Mouse (Mus musculus) MEL (cell line): Measurements from ENCODE around the gene Cabp4.

Experiments
- CHD1 ChIP-seq: IDR thresholded peaks from 2 replicates; pipeline ENCODE4 v1.6.1; 2012; ENCODE audit warnings: low read depth, mild to moderate bottlenecking, inconsistent platforms, low read length, improper control_type of control experiment
- CTCF ChIP-seq, 3 experiments: IDR thresholded peaks in 2 of 3; conservative IDR thresholded peaks in 1 of 3; 2 replicates each; pipeline ENCODE4 v1.5.1; 2011 to 2012; ENCODE audit warnings: low read length in 3 of 3, low read depth in 2 of 3, mild to moderate bottlenecking in 2 of 3, improper control_type of control experiment in 1 of 3, inconsistent platforms in 1 of 3, mixed read lengths in 1 of 3, moderate library complexity in 1 of 3; ENCODE audit not compliant: control insufficient read depth in 1 of 3, insufficient read depth in 1 of 3, poor library complexity in 1 of 3, severe bottlenecking in 1 of 3
- GABPA ChIP-seq: IDR thresholded peaks from 2 replicates; pipeline ENCODE4 v1.6.1; 2012; ENCODE audit warnings: low read depth, mild to moderate bottlenecking, inconsistent platforms, low read length, improper control_type of control experiment, moderate library complexity
- GATA1 ChIP-seq: IDR thresholded peaks from 2 replicates; pipeline ENCODE4 v1.6.1; 2011; ENCODE audit warnings: low read depth, low read length, improper control_type of control experiment
- HCFC1 ChIP-seq: IDR thresholded peaks from 2 replicates; pipeline ENCODE4 v1.6.1; 2012; ENCODE audit warnings: low read depth, mild to moderate bottlenecking, inconsistent platforms, low read length, improper control_type of control experiment, moderate library complexity
- MAX ChIP-seq: IDR thresholded peaks from 2 replicates; pipeline ENCODE4 v1.6.1; 2011; ENCODE audit warnings: low read length, improper control_type of control experiment
- NELFE ChIP-seq: IDR thresholded peaks from 2 replicates; pipeline ENCODE4 v1.6.1; 2011; ENCODE audit warnings: low read depth, low read length, improper control_type of control experiment
- POLR2A ChIP-seq, 2 experiments: IDR thresholded peaks; 2 replicates each; pipeline ENCODE4 v1.6.1; 2011 to 2012; ENCODE audit warnings: low read length in 2 of 2, mild to moderate bottlenecking in 2 of 2, control low read depth in 1 of 2, improper control_type of control experiment in 1 of 2, low read depth in 1 of 2, moderate library complexity in 1 of 2; ENCODE audit not compliant: control insufficient read depth in 1 of 2, insufficient read depth in 1 of 2, poor library complexity in 1 of 2
- POLR2AphosphoS2 ChIP-seq: IDR thresholded peaks from 2 replicates; pipeline ENCODE4 v1.6.1; 2011; ENCODE audit warnings: low read length, improper control_type of control experiment
- POLR2AphosphoS5 ChIP-seq: IDR thresholded peaks from 2 replicates; pipeline ENCODE4 v1.6.1; 2012; ENCODE audit warnings: low read depth, borderline replicate concordance, mild to moderate bottlenecking, inconsistent platforms, low read length, moderate library complexity, mixed read lengths
- TAL1 ChIP-seq: IDR thresholded peaks from 2 replicates; pipeline ENCODE4 v1.6.1; 2012; ENCODE audit warnings: mild to moderate bottlenecking, inconsistent platforms, low read length, moderate library complexity, mixed read lengths

DNA sequence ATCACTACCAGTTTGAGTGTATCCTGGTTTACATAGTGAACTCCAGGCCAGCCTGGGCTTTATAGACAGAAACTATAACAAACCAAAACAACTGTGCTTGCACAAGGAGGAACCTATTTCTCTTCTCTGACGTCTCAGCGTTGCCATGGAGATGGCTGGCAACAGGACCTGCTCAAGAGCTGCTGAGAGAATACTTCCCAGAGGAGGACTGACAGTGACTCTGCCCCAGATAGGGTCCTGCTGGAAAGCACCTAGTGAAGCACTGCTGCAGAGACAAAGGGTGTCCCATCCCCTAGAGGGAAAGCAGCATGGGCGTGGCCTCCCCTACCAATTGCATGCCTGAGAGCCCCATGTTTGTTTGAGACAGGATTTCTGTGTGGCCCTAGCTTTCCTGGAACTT is 38.1 kb upstream of the Cabp4 start:
- no peak for TF ChIP-seq HCFC1
- no peak for TF ChIP-seq TAL1
- TF ChIP-seq GABPA: no peak
- no peak for TF ChIP-seq CTCF (IDR thresholded peaks at IDR 0.05 in 2 of 3, conservative IDR thresholded peaks at IDR 0.05 in 1 of 3; ENCODE audit: control insufficient read depth in 1 of 3, insufficient read depth in 1 of 3, low read depth in 2 of 3, low read length in 3 of 3, poor library complexity in 1 of 3, severe bottlenecking in 1 of 3)
- TF ChIP-seq POLR2A (IDR thresholded peaks at IDR 0.05; ENCODE audit: control insufficient read depth in 1 of 2, insufficient read depth in 1 of 2, low read depth in 1 of 2, low read length in 2 of 2, poor library complexity in 1 of 2): no peak
- TF ChIP-seq GATA1: no peak
- no peak for TF ChIP-seq MAX
- TF ChIP-seq CHD1: no peak
- no peak for TF ChIP-seq POLR2AphosphoS2
- TF ChIP-seq POLR2AphosphoS5: no peak
- no peak for TF ChIP-seq NELFE
